Comparison of ENCODE assay signal across 1 mouse cellular context in the genomic region with DNA sequence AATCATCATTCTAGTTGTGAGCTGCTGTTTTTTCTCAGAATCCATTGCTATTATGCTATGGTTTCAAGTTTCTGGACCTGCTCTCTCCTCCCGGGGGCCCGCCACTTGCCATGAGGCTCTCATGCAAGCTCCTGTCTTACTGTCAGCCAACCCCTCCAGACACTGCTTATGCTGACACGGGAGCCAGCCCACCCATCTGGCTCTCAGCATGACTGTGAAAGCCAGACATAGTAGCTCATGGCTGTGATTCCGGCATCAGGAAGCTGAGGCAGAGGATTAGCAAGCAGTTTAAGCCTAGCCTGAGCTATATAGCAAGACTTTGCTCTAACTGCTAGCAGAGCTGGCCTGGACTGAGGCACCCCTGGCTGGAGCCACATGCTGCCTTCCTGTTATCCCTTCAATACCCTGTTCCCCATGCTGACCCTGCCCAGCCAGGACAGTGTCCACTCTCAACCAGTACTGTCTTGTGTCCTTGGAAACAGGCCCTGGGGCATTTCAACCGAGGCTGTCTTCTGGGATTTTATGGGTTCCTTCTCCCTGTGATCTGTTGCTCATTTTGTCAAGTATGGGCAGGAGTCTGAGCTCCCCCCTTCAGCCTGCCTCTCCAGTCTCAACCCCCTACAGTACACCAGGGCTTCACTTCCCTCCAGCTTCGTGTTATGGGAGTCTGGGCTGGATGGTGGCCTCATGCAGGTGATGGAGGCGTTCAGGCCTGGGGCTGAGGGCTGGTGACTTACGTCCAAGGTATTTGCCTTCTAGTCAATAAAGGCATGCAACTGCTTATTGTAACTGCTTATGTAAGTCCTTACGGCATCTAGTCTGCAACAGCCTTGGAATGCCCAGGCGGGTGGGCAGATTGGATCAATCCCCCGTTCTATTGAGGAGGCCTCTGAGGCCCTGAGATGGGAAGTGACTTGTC.
A peak's percentile ranks its signal among the peaks of the same experiment; 100 is the strongest.
TF ChIP-seq lines count a peak whose summit lies in the region.

No protein-coding gene starts in this region.

TF ChIP-seq in MEL, 35 proteins besides CTCF, POLR2A, EP300 and RAD21:
- TF ChIP-seq BHLHE40 (IDR thresholded peaks at IDR 0.05; ENCODE audit: borderline replicate concordance, low read depth, low read length) = no peak
- no peak for TF ChIP-seq MYB (IDR thresholded peaks at IDR 0.05; ENCODE audit: low read depth, low read length)
- 0 out of 2 replicates have a peak, but pooled peaks have one; percentile 9 for TF ChIP-seq MAX (IDR thresholded peaks at IDR 0.05; ENCODE audit: low read length)
- TF ChIP-seq KAT2A (conservative IDR thresholded peaks at IDR 0.05; ENCODE audit: low read depth, low read length) = no peak
- peak; percentile 36; the same call in 1 of the 2 replicates for TF ChIP-seq POLR2AphosphoS2 (IDR thresholded peaks at IDR 0.05; ENCODE audit: low read length)
- TF ChIP-seq UBTF (IDR thresholded peaks at IDR 0.05; ENCODE audit: borderline replicate concordance, insufficient read depth, low read depth, low read length) = no peak
- TF ChIP-seq ETS1 (IDR thresholded peaks at IDR 0.05; ENCODE audit: low read depth, low read length) = no peak
- TF ChIP-seq MYC (IDR thresholded peaks at IDR 0.05; ENCODE audit: low read depth, low read length) = no peak
- TF ChIP-seq POLR2AphosphoS5 (IDR thresholded peaks at IDR 0.05; ENCODE audit: borderline replicate concordance, low read depth, low read length) = no peak
